Mouse (Mus musculus) neural tube, embryonic 10.5 days (tissue): Measurements from ENCODE around the gene Ehmt2.
"Not testable (repeated sequence)": the region's sequence is repeated elsewhere in the genome, so short reads cannot be mapped to it uniquely, and the experiment has no call there.

Experiments used
- DNase-seq: peaks from one replicate; pipeline ENCODE4 v3.0.0-alpha.2; 2017; ENCODE audit warnings: low spot score; ENCODE audit errors: extremely low spot score

Ehmt2 gene

GRCm38 (mm10) chr17:34953258-34953657, 55.0 kb downstream of the Ehmt2 start:
- no peak for DNase-seq

- no peak for DNase-seq
Observed at GRCm38 (mm10) chr17:34953904-34954303, 55.6 kb downstream of the Ehmt2 start.

- no peak for DNase-seq
Observed at GRCm38 (mm10) chr17:34954831-34955230, 56.6 kb downstream of the Ehmt2 start.

GRCm38 (mm10) chr17:34955884-34956283, 57.6 kb downstream of the Ehmt2 start:
- DNase-seq: no peak

- DNase-seq: no peak
Observed at GRCm38 (mm10) chr17:34956340-34956739, 58.1 kb downstream of the Ehmt2 start.

- DNase-seq: not testable (repeated sequence)
Observed at GRCm38 (mm10) chr17:34957291-34957690, 59.0 kb downstream of the Ehmt2 start.

GRCm38 (mm10) chr17:34957966-34958365, 59.7 kb downstream of the Ehmt2 start:
- not testable (repeated sequence) for DNase-seq

- not testable (repeated sequence) for DNase-seq
Observed at GRCm38 (mm10) chr17:34958734-34959129, 60.5 kb downstream of the Ehmt2 start.

GRCm38 (mm10) chr17:34959130-34959778, 61.0 kb downstream of the Ehmt2 start, which contains the start of gene Hspa1b:
Gene Hspa1b (minus strand): TSS chr17:34959238.
- DNase-seq: peak; percentile 74

- peak; percentile 42 for DNase-seq
Observed at GRCm38 (mm10) chr17:34959881-34960515, 61.7 kb downstream of the Ehmt2 start.

GRCm38 (mm10) chr17:34960702-34961493, 62.6 kb downstream of the Ehmt2 start:
- DNase-seq: no peak

- no peak for DNase-seq
Observed at GRCm38 (mm10) chr17:34962125-34962524, 63.9 kb downstream of the Ehmt2 start.

GRCm38 (mm10) chr17:34962841-34963240, 64.6 kb downstream of the Ehmt2 start:
- DNase-seq: no peak
